Mouse (Mus musculus): ENCODE results near the gene Tstd2. TPM values are rescaled to one million over a fixed set of nuclear protein-coding genes. Genes with fewer than 3 reads are reported as not detected.

The Tstd2 gene
- polyA plus RNA-seq, 1 experiment from 2014 or later: 24.9 TPM

DNA sequence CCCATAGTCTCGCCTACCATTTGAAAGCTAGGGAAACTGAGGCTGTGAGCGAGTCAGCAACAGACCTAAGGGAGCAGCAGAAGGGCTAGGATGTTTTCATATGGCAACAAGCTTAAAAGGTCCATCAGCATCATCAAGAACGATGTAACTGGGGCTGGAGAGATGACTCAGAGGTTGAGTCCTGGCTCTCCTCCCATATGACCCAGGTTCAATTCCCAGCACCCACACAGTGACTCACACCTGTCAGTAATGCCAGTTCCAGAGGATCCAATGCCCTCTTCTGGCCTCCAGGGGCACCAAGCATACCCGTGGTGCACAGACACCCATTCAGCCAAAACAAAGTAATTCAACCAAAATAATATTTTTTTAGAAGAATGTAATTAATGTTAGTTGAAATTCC lies 58.2 kb downstream of the Tstd2 start:
- H3K4me1 ChIP-seq (ENCODE audit: control insufficient read depth, insufficient read depth, low read length): no peaks in the 10 kb centered on the region
- H3K36me3 ChIP-seq (ENCODE audit: control insufficient read depth, insufficient read depth, low read length): no peaks in the 10 kb centered on the region
- no peak overlapping the region for H3K9ac ChIP-seq (ENCODE audit: low read depth, low read length)
- H3K4me2 ChIP-seq (ENCODE audit: low read length): no peak overlapping the region
- H3K27me3 ChIP-seq (ENCODE audit: control insufficient read depth, insufficient read depth, low read depth, low read length): no peaks in the 10 kb centered on the region
- 92% methylated on average over 4 of the region's 4 CpGs for WGBS
- no peak overlapping the region for H3K27ac ChIP-seq (ENCODE audit: low read length)
- no peak for ATAC-seq
- no peak overlapping the region for H3K4me3 ChIP-seq (ENCODE audit: low read depth, low read length)
- no peaks in the 10 kb centered on the region for H3K9me3 ChIP-seq (replicated peaks; ENCODE audit: control insufficient read depth, low read length, poor library complexity, severe bottlenecking)

DNA sequence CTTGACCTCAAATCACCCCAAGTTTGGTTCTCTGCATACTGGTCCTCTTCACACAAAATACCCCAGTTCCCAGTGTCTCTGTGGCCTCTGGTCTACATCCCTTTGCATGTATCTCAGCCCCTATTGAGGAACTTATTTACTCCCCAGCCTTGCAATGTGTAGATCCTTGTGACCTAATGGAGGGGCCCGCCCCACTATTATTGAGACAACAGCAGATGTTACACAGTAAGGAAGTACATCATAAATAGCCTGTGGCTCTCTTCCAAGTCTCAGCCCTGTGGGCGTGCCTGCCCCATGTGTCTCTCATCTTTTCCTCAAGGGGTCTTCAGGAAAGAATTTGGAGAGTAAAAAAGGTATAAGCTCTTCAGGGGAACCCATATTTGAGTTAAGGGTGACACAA lies 61.6 kb downstream of the Tstd2 start:
- no peak for ATAC-seq

GRCm38 (mm10) chr4:46075664-46076063 lies 62.8 kb downstream of the Tstd2 start:
- WGBS: 92% methylated on average over 3 of the region's 3 CpGs
- no peak for ATAC-seq
- no peak overlapping the region for H3K4me2 ChIP-seq (ENCODE audit: low read length)
- H3K9me3 ChIP-seq (replicated peaks; ENCODE audit: control insufficient read depth, low read length, poor library complexity, severe bottlenecking): no peaks in the 10 kb centered on the region
- no peak overlapping the region for H3K27ac ChIP-seq (ENCODE audit: low read length)
- H3K4me3 ChIP-seq (ENCODE audit: low read depth, low read length): no peak overlapping the region
- H3K36me3 ChIP-seq (ENCODE audit: control insufficient read depth, insufficient read depth, low read length): no peaks in the 10 kb centered on the region
- H3K4me1 ChIP-seq (ENCODE audit: control insufficient read depth, insufficient read depth, low read length): no peaks in the 10 kb centered on the region
- H3K27me3 ChIP-seq (ENCODE audit: control insufficient read depth, insufficient read depth, low read depth, low read length): no peaks in the 10 kb centered on the region
- no peak overlapping the region for H3K9ac ChIP-seq (ENCODE audit: low read depth, low read length)

More for the DNA sequence above, 61.6 kb downstream of the Tstd2 start:
- WGBS: 79% methylated on average over 2 of the region's 2 CpGs
- Histone ChIP-seq H3K4me3 (ENCODE audit: low read depth, low read length) (no peak overlapping the region), H3K9me3 (replicated peaks; ENCODE audit: control insufficient read depth, low read length, poor library complexity, severe bottlenecking) (no peaks in the 10 kb centered on the region), H3K4me1 (ENCODE audit: control insufficient read depth, insufficient read depth, low read length) (no peaks in the 10 kb centered on the region), H3K9ac (ENCODE audit: low read depth, low read length) (no peak overlapping the region), H3K4me2 (ENCODE audit: low read length) (no peak overlapping the region), H3K27ac (ENCODE audit: low read length) (no peak overlapping the region), H3K36me3 (ENCODE audit: control insufficient read depth, insufficient read depth, low read length) (no peaks in the 10 kb centered on the region), H3K27me3 (ENCODE audit: control insufficient read depth, insufficient read depth, low read depth, low read length) (no peaks in the 10 kb centered on the region)

- H3K36me3 ChIP-seq (ENCODE audit: control insufficient read depth, insufficient read depth, low read length): no peaks in the 10 kb centered on the region
- H3K27me3 ChIP-seq (ENCODE audit: control insufficient read depth, insufficient read depth, low read depth, low read length): no peaks in the 10 kb centered on the region
- H3K4me1 ChIP-seq (ENCODE audit: control insufficient read depth, insufficient read depth, low read length): no peaks in the 10 kb centered on the region
- no peak overlapping the region for H3K4me3 ChIP-seq (ENCODE audit: low read depth, low read length)
- 61% methylated on average over 4 of the region's 4 CpGs for WGBS
- no peaks in the 10 kb centered on the region for H3K9me3 ChIP-seq (replicated peaks; ENCODE audit: control insufficient read depth, low read length, poor library complexity, severe bottlenecking)
- no peak overlapping the region for H3K27ac ChIP-seq (ENCODE audit: low read length)
- no peak overlapping the region for H3K9ac ChIP-seq (ENCODE audit: low read depth, low read length)
- H3K4me2 ChIP-seq (ENCODE audit: low read length): no peak overlapping the region
- no peak for ATAC-seq
Observed at GRCm38 (mm10) chr4:46073736-46074135, 64.8 kb downstream of the Tstd2 start.

GRCm38 (mm10) chr4:46072631-46073030 lies 65.9 kb downstream of the Tstd2 start:
- WGBS: 91% methylated on average over 6 of the region's 6 CpGs
- no peak overlapping the region for H3K27ac ChIP-seq (ENCODE audit: low read length)
- no peaks in the 10 kb centered on the region for H3K9me3 ChIP-seq (replicated peaks; ENCODE audit: control insufficient read depth, low read length, poor library complexity, severe bottlenecking)
- H3K4me1 ChIP-seq (ENCODE audit: control insufficient read depth, insufficient read depth, low read length): no peaks in the 10 kb centered on the region
- H3K4me3 ChIP-seq (ENCODE audit: low read depth, low read length): no peak overlapping the region
- no peaks in the 10 kb centered on the region for H3K27me3 ChIP-seq (ENCODE audit: control insufficient read depth, insufficient read depth, low read depth, low read length)
- H3K9ac ChIP-seq (ENCODE audit: low read depth, low read length): no peak overlapping the region
- no peaks in the 10 kb centered on the region for H3K36me3 ChIP-seq (ENCODE audit: control insufficient read depth, insufficient read depth, low read length)
- ATAC-seq: no peak
- no peak overlapping the region for H3K4me2 ChIP-seq (ENCODE audit: low read length)

GRCm38 (mm10) chr4:46069851-46070482 lies 68.5 kb downstream of the Tstd2 start:
- ATAC-seq: no peak
- no peaks in the 10 kb centered on the region for H3K36me3 ChIP-seq (ENCODE audit: control insufficient read depth, insufficient read depth, low read length)
- WGBS: 57% methylated on average over 6 of the region's 6 CpGs

DNA sequence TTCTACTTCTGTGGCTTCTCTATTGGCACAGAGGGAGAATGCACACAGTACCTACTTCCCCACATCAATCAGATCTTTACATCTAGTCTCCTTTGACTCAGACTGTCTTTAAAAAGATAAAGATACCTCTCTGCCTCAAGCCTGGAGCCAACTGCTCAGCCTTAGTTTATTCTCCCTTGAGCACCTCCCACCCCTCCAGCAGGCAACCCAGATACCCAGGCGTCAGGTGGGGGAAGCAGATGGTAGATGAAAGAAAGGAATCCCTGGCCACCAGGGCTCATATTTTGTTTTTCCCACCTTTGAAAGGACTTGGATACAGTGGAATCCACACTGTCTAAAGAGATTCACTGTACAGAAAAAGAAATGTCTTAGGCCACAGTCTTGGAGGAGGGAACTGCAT lies 69.9 kb downstream of the Tstd2 start:
- no peaks in the 10 kb centered on the region for H3K4me1 ChIP-seq (ENCODE audit: control insufficient read depth, insufficient read depth, low read length)
- H3K4me3 ChIP-seq (ENCODE audit: low read depth, low read length): no peak overlapping the region
- H3K36me3 ChIP-seq (ENCODE audit: control insufficient read depth, insufficient read depth, low read length): no peaks in the 10 kb centered on the region
- no peak overlapping the region for H3K9ac ChIP-seq (ENCODE audit: low read depth, low read length)
- no peaks in the 10 kb centered on the region for H3K9me3 ChIP-seq (replicated peaks; ENCODE audit: control insufficient read depth, low read length, poor library complexity, severe bottlenecking)
- no peak overlapping the region for H3K27ac ChIP-seq (ENCODE audit: low read length)
- H3K27me3 ChIP-seq (ENCODE audit: control insufficient read depth, insufficient read depth, low read depth, low read length): no peaks in the 10 kb centered on the region
- 38% methylated on average over 1 of the region's 1 CpGs for WGBS
- no peak for ATAC-seq
- no peak overlapping the region for H3K4me2 ChIP-seq (ENCODE audit: low read length)

More at GRCm38 (mm10) chr4:46069851-46070482, 68.5 kb downstream of the Tstd2 start:
- Histone ChIP-seq H3K4me2 (ENCODE audit: low read length) (no peak overlapping the region), H3K27me3 (ENCODE audit: control insufficient read depth, insufficient read depth, low read depth, low read length) (no peaks in the 10 kb centered on the region), H3K27ac (ENCODE audit: low read length) (no peak overlapping the region), H3K9ac (ENCODE audit: low read depth, low read length) (no peak overlapping the region), H3K9me3 (replicated peaks; ENCODE audit: control insufficient read depth, low read length, poor library complexity, severe bottlenecking) (no peaks in the 10 kb centered on the region), H3K4me3 (ENCODE audit: low read depth, low read length) (no peak overlapping the region), H3K4me1 (ENCODE audit: control insufficient read depth, insufficient read depth, low read length) (no peaks in the 10 kb centered on the region)

- no peak for ATAC-seq
- Histone ChIP-seq H3K4me1 (ENCODE audit: control insufficient read depth, insufficient read depth, low read length) (no peaks in the 10 kb centered on the region), H3K36me3 (ENCODE audit: control insufficient read depth, insufficient read depth, low read length) (no peaks in the 10 kb centered on the region), H3K9me3 (replicated peaks; ENCODE audit: control insufficient read depth, low read length, poor library complexity, severe bottlenecking) (no peaks in the 10 kb centered on the region), H3K9ac (ENCODE audit: low read depth, low read length) (no peak overlapping the region), H3K27ac (ENCODE audit: low read length) (no peak overlapping the region), H3K4me3 (ENCODE audit: low read depth, low read length) (no peak overlapping the region), H3K27me3 (ENCODE audit: control insufficient read depth, insufficient read depth, low read depth, low read length) (no peaks in the 10 kb centered on the region), H3K4me2 (ENCODE audit: low read length) (no peak overlapping the region)
- 93% methylated on average over 3 of the region's 3 CpGs for WGBS
Observed at GRCm38 (mm10) chr4:46068060-46068459, 70.4 kb downstream of the Tstd2 start.

GRCm38 (mm10) chr4:46065695-46066340 lies 72.7 kb downstream of the Tstd2 start:
- Histone ChIP-seq H3K4me2 (ENCODE audit: low read length) (no peak overlapping the region), H3K9ac (ENCODE audit: low read depth, low read length) (no peak overlapping the region), H3K4me3 (ENCODE audit: low read depth, low read length) (no peak overlapping the region), H3K27ac (ENCODE audit: low read length) (no peak overlapping the region), H3K9me3 (replicated peaks; ENCODE audit: control insufficient read depth, low read length, poor library complexity, severe bottlenecking) (no peaks in the 10 kb centered on the region), H3K4me1 (ENCODE audit: control insufficient read depth, insufficient read depth, low read length) (no peaks in the 10 kb centered on the region), H3K36me3 (ENCODE audit: control insufficient read depth, insufficient read depth, low read length) (no peaks in the 10 kb centered on the region), H3K27me3 (ENCODE audit: control insufficient read depth, insufficient read depth, low read depth, low read length) (no peaks in the 10 kb centered on the region)
- no peak for ATAC-seq
- 63% methylated on average over 8 of the region's 8 CpGs for WGBS

All from midbrain, embryonic 16.5 days (tissue).